8 mouse cellular contexts compared by ENCODE assay signal in the genomic region with DNA sequence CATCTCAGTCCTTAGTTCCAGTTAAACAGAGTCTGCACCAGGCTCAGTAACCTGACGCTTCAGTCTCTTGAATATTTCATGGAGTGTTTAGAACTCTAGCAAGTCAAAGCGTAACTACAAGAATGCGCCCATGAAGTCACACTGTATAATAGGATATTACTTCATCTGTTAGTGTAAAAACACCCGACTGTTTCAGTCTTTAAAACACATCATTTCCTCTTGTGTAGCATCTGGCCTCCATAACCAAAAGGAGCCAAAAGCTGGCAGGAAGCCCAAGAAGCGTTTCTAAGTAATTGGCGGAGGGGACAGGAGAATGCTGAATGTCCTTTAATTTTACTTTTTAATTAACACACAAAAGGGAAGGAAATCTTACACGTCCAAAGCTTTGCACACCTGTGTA. TPM values are rescaled to one million over a fixed set of nuclear protein-coding genes. Genes with fewer than 3 reads are reported as not detected.
A peak's percentile ranks its signal among the peaks of the same experiment; 100 is the strongest.
DNase-seq lines count a peak whose midpoint lies in the region; ATAC-seq and TF ChIP-seq lines count a peak whose summit lies in the region.

No protein-coding gene starts in this region.

- TF ChIP-seq CTCF in hindbrain, postnatal 0 days (IDR thresholded peaks at IDR 0.05; ENCODE audit: low read depth): no peak
- no peak for TF ChIP-seq CTCF in left cerebral cortex, adult 2 months (IDR thresholded peaks at IDR 0.05)

- H3K9ac ChIP-seq in kidney, embryonic 14.5 days (ENCODE audit: low read depth, low read length): no peak overlapping the region
- H3K9ac ChIP-seq in embryonic facial prominence, embryonic 15.5 days: no peak overlapping the region
- H3K9ac ChIP-seq in hindbrain, postnatal 0 days (replicated peaks; ENCODE audit: low read length): no peak overlapping the region

- H3K4me3 ChIP-seq in kidney, embryonic 14.5 days (ENCODE audit: low read length): no peak overlapping the region
- H3K4me3 ChIP-seq in embryonic facial prominence, embryonic 15.5 days (replicated peaks): no peak overlapping the region
- H3K4me3 ChIP-seq in hindbrain, postnatal 0 days (ENCODE audit: low read length): no peak overlapping the region
- no peak overlapping the region for H3K4me3 ChIP-seq in left cerebral cortex, adult 2 months

- no peak overlapping the region for H3K27ac ChIP-seq in kidney, embryonic 14.5 days (ENCODE audit: low read depth, low read length)
- H3K27ac ChIP-seq in embryonic facial prominence, embryonic 15.5 days (replicated peaks): 0 out of 2 replicates have a peak overlapping the region, but pooled peaks have one; percentile 44
- H3K27ac ChIP-seq in hindbrain, postnatal 0 days: no peak overlapping the region
- no peak overlapping the region for H3K27ac ChIP-seq in left cerebral cortex, adult 2 months

- peaks cover 8% of the 10 kb centered on the region; the same call in 1 of the 2 replicates for H3K4me1 ChIP-seq in kidney, embryonic 14.5 days (ENCODE audit: control insufficient read depth, insufficient read depth, low read length)
- peaks cover 22% of the 10 kb centered on the region for H3K4me1 ChIP-seq in embryonic facial prominence, embryonic 15.5 days
- H3K4me1 ChIP-seq in hindbrain, postnatal 0 days (ENCODE audit: insufficient read depth, low read length): peaks cover 5% of the 10 kb centered on the region; the same call in 1 of the 2 replicates

- WGBS in kidney, embryonic 14.5 days: 57% methylated on average over 7 of the region's 7 CpGs
- 25% methylated on average over 7 of the region's 7 CpGs for WGBS in embryonic facial prominence, embryonic 15.5 days
- 30% methylated on average over 7 of the region's 7 CpGs for WGBS in hindbrain, postnatal 0 days

- intact Hi-C loops in left cerebral cortex, adult 2 months (cut with DNase I): no loop called here

- H3K27me3 ChIP-seq in kidney, embryonic 14.5 days (ENCODE audit: control insufficient read depth, insufficient read depth, low read length): no peaks in the 10 kb centered on the region
- no peaks in the 10 kb centered on the region for H3K27me3 ChIP-seq in embryonic facial prominence, embryonic 15.5 days
- no peaks in the 10 kb centered on the region for H3K27me3 ChIP-seq in hindbrain, postnatal 0 days (ENCODE audit: insufficient read depth, low read length)

- no peaks in the 10 kb centered on the region for H3K36me3 ChIP-seq in kidney, embryonic 14.5 days (ENCODE audit: control insufficient read depth, insufficient read depth, low read length)
- no peaks in the 10 kb centered on the region for H3K36me3 ChIP-seq in embryonic facial prominence, embryonic 15.5 days
- H3K36me3 ChIP-seq in hindbrain, postnatal 0 days (ENCODE audit: insufficient read depth, low read length): no peaks in the 10 kb centered on the region

- ATAC-seq in kidney, embryonic 14.5 days (ENCODE audit: low FRiP score, low TSS enrichment): no peak
- ATAC-seq in embryonic facial prominence, embryonic 15.5 days (ENCODE audit: insufficient number of reproducible peaks, low FRiP score, low TSS enrichment, low read depth): no peak
- ATAC-seq in hindbrain, postnatal 0 days: no peak
- ATAC-seq in cerebellum, adult (ENCODE audit: insufficient number of reproducible peaks, low FRiP score, low TSS enrichment): no peak

- no peak overlapping the region for H3K4me2 ChIP-seq in kidney, embryonic 14.5 days (replicated peaks; ENCODE audit: low read depth, low read length)
- no peak overlapping the region for H3K4me2 ChIP-seq in embryonic facial prominence, embryonic 15.5 days (replicated peaks)
- no peak overlapping the region for H3K4me2 ChIP-seq in hindbrain, postnatal 0 days (ENCODE audit: low read depth, low read length)

- peak; percentile 25 for DNase-seq in kidney, adult 18-20 months
- peak; percentile 57 for DNase-seq in hindbrain, postnatal 0 days (ENCODE audit: low spot score)
- DNase-seq in lung, postnatal 4 days: peak; percentile 35 to 70
- DNase-seq in natural killer cell, adult 2 months (ENCODE audit: low spot score in 2 of 2): no peak
- no peak for DNase-seq in left cerebral cortex, adult 2 months (ENCODE audit: extremely low spot score in 1 of 2, low spot score in 2 of 2)

- no peaks in the 10 kb centered on the region for H3K9me3 ChIP-seq in kidney, embryonic 14.5 days (ENCODE audit: control insufficient read depth, low read length)
- no peaks in the 10 kb centered on the region for H3K9me3 ChIP-seq in embryonic facial prominence, embryonic 15.5 days (replicated peaks)
- H3K9me3 ChIP-seq in hindbrain, postnatal 0 days (ENCODE audit: low read length): no peaks in the 10 kb centered on the region

RNA-seq across cellular contexts. Expression of a gene that starts 5.0 kb away (rescaled TPM):
- polyA plus RNA-seq in kidney, embryonic 14.5 days (2014; fragmentation: Nextera tagmentation; extraction: Ambion mirVana): 10.1 and 13.1 TPM in 2 replicates
- polyA plus RNA-seq in embryonic facial prominence, embryonic 15.5 days (2015; fragmentation: Nextera tagmentation; extraction: Ambion mirVana): 11.3 and 14.1 TPM in 2 replicates
- 23.9 and 24.6 TPM in 2 replicates for total RNA-seq in hindbrain, postnatal 0 days (2014; rRNA removed)
- polyA plus RNA-seq in hindbrain, postnatal 0 days (2015; fragmentation: Nextera tagmentation; extraction: Ambion mirVana): 9.2 and 11.2 TPM in 2 replicates
- 1 to 10 TPM; 9.5 to 9.8 TPM for total RNA-seq in left cerebral cortex, adult 2 months (2021)

RNA-seq across cellular contexts. Expression of a gene that starts 5.2 kb away (rescaled TPM):
- polyA plus RNA-seq in kidney, embryonic 14.5 days (2014; fragmentation: Nextera tagmentation; extraction: Ambion mirVana): not detected in 2 replicates
- polyA plus RNA-seq in embryonic facial prominence, embryonic 15.5 days (2015; fragmentation: Nextera tagmentation; extraction: Ambion mirVana): 0.17 TPM in 1 of 2 replicates, not detected in the other
- total RNA-seq in hindbrain, postnatal 0 days (2014; rRNA removed): 0.58 and 1.3 TPM in 2 replicates
- polyA plus RNA-seq in hindbrain, postnatal 0 days (2015; fragmentation: Nextera tagmentation; extraction: Ambion mirVana): 0.19 and 0.21 TPM in 2 replicates
- under 1 TPM; 0.44 to 0.86 TPM for total RNA-seq in left cerebral cortex, adult 2 months (2021)

RNA-seq across cellular contexts. Expression of a gene that starts 57.2 kb away (rescaled TPM):
- polyA plus RNA-seq in kidney, embryonic 14.5 days (2014; fragmentation: Nextera tagmentation; extraction: Ambion mirVana): 189 and 203 TPM in 2 replicates
- 133 and 136 TPM in 2 replicates for polyA plus RNA-seq in embryonic facial prominence, embryonic 15.5 days (2015; fragmentation: Nextera tagmentation; extraction: Ambion mirVana)
- total RNA-seq in hindbrain, postnatal 0 days (2014; rRNA removed): 53.4 and 62.1 TPM in 2 replicates
- 153 and 155 TPM in 2 replicates for polyA plus RNA-seq in hindbrain, postnatal 0 days (2015; fragmentation: Nextera tagmentation; extraction: Ambion mirVana)
- 10 to 100 TPM; 81.9 to 93.1 TPM for total RNA-seq in left cerebral cortex, adult 2 months (2021)

RNA-seq across cellular contexts. Expression of a gene that starts 59.5 kb away (rescaled TPM):
- 25.6 and 31.2 TPM in 2 replicates for polyA plus RNA-seq in kidney, embryonic 14.5 days (2014; fragmentation: Nextera tagmentation; extraction: Ambion mirVana)
- 34.1 and 35.1 TPM in 2 replicates for polyA plus RNA-seq in embryonic facial prominence, embryonic 15.5 days (2015; fragmentation: Nextera tagmentation; extraction: Ambion mirVana)
- total RNA-seq in hindbrain, postnatal 0 days (2014; rRNA removed): 21.1 and 25.2 TPM in 2 replicates
- polyA plus RNA-seq in hindbrain, postnatal 0 days (2015; fragmentation: Nextera tagmentation; extraction: Ambion mirVana): 17.1 and 20.0 TPM in 2 replicates
- total RNA-seq in left cerebral cortex, adult 2 months (2021): 10 to 100 TPM; 26.4 to 27.8 TPM

Comparison
In these comparisons a context has a peak if more than half of its experiments do, and no peak if none do; other contexts are left out.
1. DNase-seq: peak in kidney, adult 18-20 months (single experiment), hindbrain, postnatal 0 days (single experiment) and lung, postnatal 4 days (2 of 2); none in natural killer cell, adult 2 months (0 of 2) and left cerebral cortex, adult 2 months (0 of 2).